Mouse (Mus musculus): Measurements from ENCODE around the gene Hist1h1c.

DNA sequence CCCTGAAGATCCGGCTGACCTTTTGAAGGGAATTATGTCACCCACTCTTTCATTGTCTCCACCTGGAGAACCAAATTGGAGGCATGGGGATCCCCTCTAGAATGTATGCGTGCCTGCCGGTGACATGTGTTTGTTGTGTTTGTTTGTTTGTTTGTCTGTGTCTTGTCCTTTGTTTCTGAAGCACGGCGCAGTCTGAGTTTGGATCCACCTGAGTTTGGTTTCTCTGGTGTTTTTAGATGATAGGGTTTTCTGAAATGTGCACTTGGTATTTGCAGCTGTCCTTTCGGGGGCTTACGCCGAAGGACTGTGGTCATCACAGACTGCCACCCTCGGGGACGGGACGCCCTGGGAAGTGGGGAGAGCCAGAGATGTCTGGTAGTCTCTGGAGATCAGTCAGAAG lies 21.4 kb upstream of the Hist1h1c start:
- no peak for TF ChIP-seq CTCF (IDR thresholded peaks at IDR 0.05; ENCODE audit: extremely low read depth, insufficient read depth, low read length)
- TF ChIP-seq POLR2A (IDR thresholded peaks at IDR 0.05; ENCODE audit: extremely low read depth, insufficient read depth, low read length) = no peak
